Mouse (Mus musculus) embryonic facial prominence, embryonic 13.5 days (tissue): ENCODE data around the gene Nckipsd. TPM values are rescaled to one million over a fixed set of nuclear protein-coding genes. Genes with fewer than 3 reads are reported as not detected.

Source experiments
- ATAC-seq: fragments of 200-750 bp; cut with Nextera tagmentation; 2 replicates; pipeline ENCODE4 v1.8.0; 2017; ENCODE audit warnings: low read depth; ENCODE audit not compliant: insufficient number of reproducible peaks, insufficient read depth, low FRiP score, low TSS enrichment
- H3K27ac ChIP-seq: fragments of 300-500 bp; sonication (generic); 2 replicates; pipeline ENCODE4 v1.5.1; 2015; ENCODE audit warnings: moderate library complexity, mild to moderate bottlenecking, inconsistent platforms
- H3K27me3 ChIP-seq: fragments of 300-500 bp; sonication (generic); 2 replicates; pipeline ENCODE4 v1.6.1; 2015; ENCODE audit warnings: mild to moderate bottlenecking, inconsistent platforms
- H3K36me3 ChIP-seq: fragments of 300-500 bp; sonication (generic); 2 replicates; pipeline ENCODE4 v1.6.1; 2015; ENCODE audit warnings: mild to moderate bottlenecking, inconsistent platforms
- H3K4me1 ChIP-seq: fragments of 300-500 bp; sonication (generic); 2 replicates; pipeline ENCODE4 v1.6.1; 2015; ENCODE audit warnings: inconsistent platforms
- H3K4me2 ChIP-seq: fragments of 300-500 bp; sonication (generic); 2 replicates; pipeline ENCODE4 v1.6.1; 2015; ENCODE audit warnings: moderate library complexity, mild to moderate bottlenecking, inconsistent platforms
- H3K4me3 ChIP-seq: fragments of 300-500 bp; sonication (generic); 2 replicates; pipeline ENCODE4 v1.5.1; 2015; ENCODE audit warnings: mild to moderate bottlenecking, inconsistent platforms
- H3K9ac ChIP-seq: fragments of 300-500 bp; sonication (generic); 2 replicates; pipeline ENCODE4 v1.6.1; 2015; ENCODE audit warnings: mild to moderate bottlenecking, inconsistent platforms
- H3K9me3 ChIP-seq: fragments of 300-500 bp; sonication (generic); 2 replicates; pipeline ENCODE4 v1.6.1; 2016; ENCODE audit warnings: inconsistent platforms
- WGBS: fragments of 180-500 bp; shearing (Covaris S2); methylation state at CpG from one replicate; pipeline ENCODE4 v1.1.7; 2015; ENCODE audit warnings: mixed read lengths; 5-methylcytosine and 5-hydroxymethylcytosine counted together
- polyA plus RNA-seq: library from polyadenylated mRNA; unstranded; fragments of >200 nt; fragmentation: Nextera tagmentation; extraction: Ambion mirVana; gene quantifications from 2 replicates; pipeline ENCODE4 v1.2.1, GENCODE M21; 2015

The Nckipsd gene
- polyA plus RNA-seq, 1 experiment from 2014 or later: 21.5 TPM

GRCm38 (mm10) chr9:108805768-108806167 lies 2.4 kb upstream of the Nckipsd start:
- 89% methylated on average over 8 of the region's 8 CpGs for WGBS
- H3K4me2 ChIP-seq: no peak overlapping the region
- H3K27ac ChIP-seq: no peak overlapping the region
- H3K36me3 ChIP-seq: peaks cover 59% of the 10 kb centered on the region
- no peaks in the 10 kb centered on the region for H3K27me3 ChIP-seq
- no peaks in the 10 kb centered on the region for H3K9me3 ChIP-seq
- peaks cover 17% of the 10 kb centered on the region for H3K4me1 ChIP-seq
- no peak overlapping the region for H3K4me3 ChIP-seq
- ATAC-seq: no peak
- no peak overlapping the region for H3K9ac ChIP-seq

- H3K27me3 ChIP-seq: no peaks in the 10 kb centered on the region
- H3K4me1 ChIP-seq: peaks cover 17% of the 10 kb centered on the region
- H3K9ac ChIP-seq: no peak overlapping the region
- peaks cover 64% of the 10 kb centered on the region for H3K36me3 ChIP-seq
- H3K4me2 ChIP-seq: no peak overlapping the region
- no peak overlapping the region for H3K27ac ChIP-seq
- no peaks in the 10 kb centered on the region for H3K9me3 ChIP-seq
- no peak for ATAC-seq
- H3K4me3 ChIP-seq: no peak overlapping the region
These were observed 1.8 kb upstream of the Nckipsd start for GRCm38 (mm10) chr9:108806379-108806778.

DNA sequence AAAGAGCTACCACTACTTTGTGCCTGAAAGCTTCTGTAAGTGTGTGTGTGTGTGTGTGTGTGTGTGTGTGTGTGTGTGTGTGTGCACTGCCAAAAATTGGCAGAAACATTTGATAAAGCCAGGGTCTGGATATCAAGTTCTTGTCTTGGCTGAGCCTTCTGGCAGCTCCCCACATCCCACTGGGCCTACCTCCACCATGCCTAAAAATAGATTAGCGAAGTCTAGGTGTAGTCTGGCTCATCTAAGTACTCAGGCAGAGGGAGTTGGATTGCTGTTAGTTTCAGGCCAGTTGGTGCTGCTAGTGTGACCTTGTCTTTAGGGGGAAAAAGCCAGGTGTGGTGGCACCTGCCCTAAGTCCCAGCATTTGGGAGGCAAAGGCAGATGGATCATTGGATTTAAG lies 1.3 kb upstream of the Nckipsd start:
- Histone ChIP-seq H3K4me2 (no peak overlapping the region), H3K9ac (no peak overlapping the region), H3K27ac (no peak overlapping the region), H3K36me3 (peaks cover 64% of the 10 kb centered on the region), H3K9me3 (no peaks in the 10 kb centered on the region), H3K4me3 (no peak overlapping the region), H3K27me3 (no peaks in the 10 kb centered on the region), H3K4me1 (peaks cover 17% of the 10 kb centered on the region)
- no peak for ATAC-seq
- 91% methylated on average over 1 of the region's 1 CpGs for WGBS

GRCm38 (mm10) chr9:108807674-108808073 lies 494 bp upstream of the Nckipsd start:
- Histone ChIP-seq H3K4me2 (peak overlapping the region; percentile 75), H3K4me1 (peaks cover 17% of the 10 kb centered on the region), H3K9ac (no peak overlapping the region), H3K36me3 (peaks cover 64% of the 10 kb centered on the region), H3K27ac (no peak overlapping the region), H3K4me3 (peak overlapping the region; percentile 76; the same call in 1 of the 2 replicates), H3K27me3 (no peaks in the 10 kb centered on the region), H3K9me3 (no peaks in the 10 kb centered on the region)
- 76% methylated on average over 5 of the region's 5 CpGs for WGBS
- no peak for ATAC-seq

DNA sequence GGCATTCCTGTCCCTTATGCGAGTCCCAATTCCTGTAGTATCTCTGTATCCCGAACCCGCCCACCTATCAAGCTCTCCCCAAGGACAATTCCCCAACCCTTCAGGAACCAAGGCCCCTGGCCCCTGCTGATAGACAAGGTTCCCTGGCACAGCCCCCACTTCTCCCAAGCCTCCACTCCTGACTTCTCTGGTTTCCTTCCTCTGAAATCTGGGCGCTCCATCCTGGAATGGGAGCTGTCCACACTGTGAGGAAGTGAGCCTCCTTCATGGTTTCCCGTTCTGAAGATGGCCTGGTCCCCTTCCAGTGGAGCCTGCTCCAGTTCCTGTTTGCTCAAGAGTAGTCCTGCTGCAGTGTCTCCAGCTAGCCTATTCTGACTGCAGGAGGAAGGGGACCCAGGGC lies 1.0 kb downstream of the Nckipsd start:
- no peaks in the 10 kb centered on the region for H3K27me3 ChIP-seq
- no peaks in the 10 kb centered on the region for H3K9me3 ChIP-seq
- peaks cover 66% of the 10 kb centered on the region for H3K36me3 ChIP-seq
- ATAC-seq: 0 out of 2 replicates have a peak, but pooled peaks have one; percentile 1
- H3K9ac ChIP-seq: peak overlapping the region; percentile 91
- H3K4me1 ChIP-seq: peaks cover 17% of the 10 kb centered on the region
- H3K4me2 ChIP-seq: peak overlapping the region; percentile 75
- 53% methylated on average over 5 of the region's 5 CpGs for WGBS
- no peak overlapping the region for H3K27ac ChIP-seq
- H3K4me3 ChIP-seq: peak overlapping the region; percentile 76

DNA sequence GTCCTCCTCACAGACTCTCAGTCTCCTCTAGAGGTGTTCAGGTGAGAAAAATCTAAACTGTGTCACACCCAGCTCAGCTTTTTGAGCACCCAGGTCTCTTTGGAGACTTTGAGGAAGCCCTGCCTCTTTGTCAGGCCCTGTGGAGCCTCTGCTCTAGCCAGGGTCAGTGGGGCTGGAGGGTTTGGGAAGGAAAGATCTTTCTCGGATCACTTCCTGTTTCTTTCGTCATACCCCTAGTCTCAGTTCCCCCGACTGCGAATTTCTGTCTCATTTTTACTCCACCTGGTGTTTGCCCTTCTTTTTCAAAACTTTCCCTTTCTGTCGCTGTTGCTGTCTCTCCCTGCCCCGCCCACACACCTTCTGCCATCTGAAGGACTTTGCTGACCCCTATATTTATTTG lies 1.6 kb downstream of the Nckipsd start:
- no peak for ATAC-seq
- Histone ChIP-seq H3K27ac (no peak overlapping the region), H3K4me3 (no peak overlapping the region), H3K4me2 (0 out of 2 replicates have a peak overlapping the region, but pooled peaks have one; percentile 75), H3K9ac (no peak overlapping the region), H3K4me1 (peaks cover 17% of the 10 kb centered on the region), H3K27me3 (no peaks in the 10 kb centered on the region), H3K9me3 (no peaks in the 10 kb centered on the region), H3K36me3 (peaks cover 66% of the 10 kb centered on the region)
- 78% methylated on average over 6 of the region's 6 CpGs for WGBS

DNA sequence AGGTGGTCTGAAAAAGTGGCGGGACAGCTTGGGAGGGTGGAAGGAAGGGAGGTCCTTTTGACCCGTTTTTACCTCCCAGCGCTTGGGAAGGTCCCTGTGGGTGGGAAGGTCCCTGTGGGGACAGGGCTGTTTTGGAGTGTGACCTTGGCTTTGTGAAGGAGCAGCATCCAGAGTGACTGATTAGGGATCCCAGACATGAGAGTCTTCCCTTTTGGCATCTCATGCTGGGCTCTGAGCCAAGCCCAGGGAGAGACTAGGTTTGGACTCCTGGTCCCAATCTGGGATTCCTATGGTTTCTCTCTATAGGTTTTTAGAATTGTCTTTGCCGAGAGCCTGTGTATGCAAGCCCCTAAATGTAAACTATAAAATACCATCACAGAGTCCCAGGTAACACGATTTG lies 2.3 kb downstream of the Nckipsd start:
- H3K9me3 ChIP-seq: no peaks in the 10 kb centered on the region
- H3K27ac ChIP-seq: no peak overlapping the region
- H3K36me3 ChIP-seq: peaks cover 66% of the 10 kb centered on the region
- no peak for ATAC-seq
- no peak overlapping the region for H3K4me3 ChIP-seq
- no peaks in the 10 kb centered on the region for H3K27me3 ChIP-seq
- H3K9ac ChIP-seq: no peak overlapping the region
- H3K4me1 ChIP-seq: peaks cover 17% of the 10 kb centered on the region
- 85% methylated on average over 5 of the region's 5 CpGs for WGBS
- no peak overlapping the region for H3K4me2 ChIP-seq

GRCm38 (mm10) chr9:108815557-108815956 lies 7.4 kb downstream of the Nckipsd start:
- Histone ChIP-seq H3K4me2 (no peak overlapping the region), H3K27ac (no peak overlapping the region), H3K36me3 (peaks cover 80% of the 10 kb centered on the region), H3K9me3 (no peaks in the 10 kb centered on the region), H3K4me1 (no peaks in the 10 kb centered on the region), H3K9ac (no peak overlapping the region), H3K27me3 (no peaks in the 10 kb centered on the region), H3K4me3 (no peak overlapping the region)
- 86% methylated on average over 7 of the region's 7 CpGs for WGBS
- ATAC-seq: no peak

- H3K9ac ChIP-seq: no peak overlapping the region
- H3K4me3 ChIP-seq: no peak overlapping the region
- no peak overlapping the region for H3K4me2 ChIP-seq
- peaks cover 24% of the 10 kb centered on the region for H3K27me3 ChIP-seq
- WGBS: 58% methylated on average over 3 of the region's 3 CpGs
- ATAC-seq: no peak
- peaks cover 43% of the 10 kb centered on the region for H3K36me3 ChIP-seq
- no peaks in the 10 kb centered on the region for H3K4me1 ChIP-seq
- H3K27ac ChIP-seq: no peak overlapping the region
- no peaks in the 10 kb centered on the region for H3K9me3 ChIP-seq
These were observed 11.3 kb downstream of the Nckipsd start for GRCm38 (mm10) chr9:108819495-108819894.

- H3K4me3 ChIP-seq: no peak overlapping the region
- H3K9me3 ChIP-seq: no peaks in the 10 kb centered on the region
- WGBS: 67% methylated on average over 5 of the region's 5 CpGs
- H3K4me1 ChIP-seq: 0 out of 2 replicates have a peak, but pooled peaks cover under 1% of the 10 kb centered on the region
- ATAC-seq: no peak
- H3K36me3 ChIP-seq: peaks cover 37% of the 10 kb centered on the region
- no peak overlapping the region for H3K27ac ChIP-seq
- H3K27me3 ChIP-seq: peaks cover 29% of the 10 kb centered on the region
- H3K4me2 ChIP-seq: no peak overlapping the region
- H3K9ac ChIP-seq: no peak overlapping the region
These were observed 11.9 kb downstream of the Nckipsd start for GRCm38 (mm10) chr9:108820077-108820476.

DNA sequence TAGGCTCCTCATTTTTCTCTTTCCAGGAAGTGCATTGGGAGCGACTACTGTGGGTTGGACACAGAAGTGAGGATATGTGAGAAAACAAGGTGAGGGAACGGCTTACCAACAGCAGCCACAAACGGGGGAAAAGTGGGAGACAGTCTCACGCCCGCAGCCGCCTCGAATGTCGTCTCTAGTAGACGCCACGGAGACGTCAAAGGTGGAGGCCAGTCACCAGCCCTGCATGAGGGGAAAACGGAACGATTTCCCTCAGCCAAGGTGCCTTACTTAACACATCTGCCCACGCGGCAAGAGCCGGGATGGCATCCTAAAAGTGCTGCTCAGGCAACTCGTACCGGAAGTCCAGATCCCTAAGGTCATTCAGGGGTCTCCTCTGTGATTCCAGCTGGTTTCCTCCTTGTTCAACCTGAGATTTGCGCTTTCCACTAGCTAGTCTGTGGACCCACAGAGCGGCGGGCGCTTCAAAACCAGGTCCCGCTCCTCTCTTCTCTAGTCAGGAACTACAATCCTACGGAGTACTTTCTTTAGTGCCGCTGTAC lies 16.0 kb downstream of the Nckipsd start:
- peaks cover 21% of the 10 kb centered on the region for H3K4me1 ChIP-seq
- no peak for ATAC-seq
- H3K27me3 ChIP-seq: peaks cover 71% of the 10 kb centered on the region
- no peak overlapping the region for H3K9ac ChIP-seq
- no peaks in the 10 kb centered on the region for H3K36me3 ChIP-seq
- H3K4me3 ChIP-seq: no peak overlapping the region
- 4% methylated on average over 25 of the region's 25 CpGs for WGBS
- H3K9me3 ChIP-seq: no peaks in the 10 kb centered on the region
- H3K27ac ChIP-seq: no peak overlapping the region
- no peak overlapping the region for H3K4me2 ChIP-seq

DNA sequence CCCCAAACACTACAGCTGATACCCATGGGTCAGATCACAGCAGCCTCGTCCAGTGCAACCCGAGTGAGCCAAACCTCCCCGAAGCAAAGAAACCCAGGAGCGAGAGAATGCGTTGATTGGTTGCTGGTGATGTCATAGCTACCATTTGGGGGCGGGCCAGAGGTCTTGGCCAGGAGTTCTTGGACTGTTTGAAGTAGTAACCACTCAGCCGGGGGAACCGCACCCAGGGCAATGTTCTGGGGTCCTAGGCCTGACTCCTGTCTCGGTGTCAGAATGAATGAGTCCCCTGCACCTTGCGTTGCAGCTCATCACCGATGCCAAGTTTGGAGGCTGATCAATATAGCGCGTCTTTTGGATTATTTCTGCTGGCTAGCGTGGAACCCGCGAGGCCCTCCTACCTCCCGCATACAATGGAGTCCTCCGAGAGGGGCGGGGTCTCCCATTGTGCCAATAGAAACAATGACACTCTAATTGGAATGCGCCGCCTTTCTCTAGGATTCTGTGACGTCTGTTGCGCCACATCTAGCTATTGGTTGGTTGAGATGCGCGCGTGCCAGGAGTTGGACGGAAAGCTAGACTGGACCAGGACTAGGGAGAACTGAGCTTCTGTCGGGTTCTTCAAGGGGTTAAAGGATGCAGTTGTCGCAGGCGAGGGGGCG lies 16.7 kb downstream of the Nckipsd start:
- Histone ChIP-seq H3K36me3 (no peaks in the 10 kb centered on the region), H3K27ac (no peak overlapping the region), H3K9ac (no peak overlapping the region), H3K4me3 (peak overlapping the region; percentile 47; the same call in 1 of the 2 replicates), H3K4me2 (no peak overlapping the region), H3K27me3 (peaks cover 78% of the 10 kb centered on the region), H3K9me3 (no peaks in the 10 kb centered on the region), H3K4me1 (peaks cover 21% of the 10 kb centered on the region)
- WGBS: under 1% methylated on average over 31 of the region's 31 CpGs
- ATAC-seq: no peak
